Mouse (Mus musculus): ENCODE measurements around the gene Hist1h4n. TPM values are rescaled to one million over a fixed set of nuclear protein-coding genes. Genes with fewer than 3 reads are reported as not detected.
"Not testable (repeated sequence)": the region's sequence is repeated elsewhere in the genome, so short reads cannot be mapped to it uniquely, and the experiment has no call there.

Gene Hist1h4n
- total RNA-seq, 2 experiments from 2014 or later, result 5.3 to 9.1 TPM

- DNase-seq (ENCODE audit: low spot score), result not testable (repeated sequence)
Measured at GRCm38 (mm10) chr13:21797163-21797562, 34.8 kb downstream of the Hist1h4n start.

- DNase-seq (ENCODE audit: low spot score), result no peak
Measured at GRCm38 (mm10) chr13:21795584-21795983, 36.4 kb downstream of the Hist1h4n start.

GRCm38 (mm10) chr13:21790601-21791283 lies 41.3 kb downstream of the Hist1h4n start:
- DNase-seq (ENCODE audit: low spot score), result no peak

- DNase-seq (ENCODE audit: low spot score), result no peak
Measured at GRCm38 (mm10) chr13:21789925-21790324, 42.1 kb downstream of the Hist1h4n start.

- DNase-seq (ENCODE audit: low spot score), result no peak
Measured at GRCm38 (mm10) chr13:21787760-21788593, 44.0 kb downstream of the Hist1h4n start.

- peak; percentile 91 for DNase-seq (ENCODE audit: low spot score)
Measured at GRCm38 (mm10) chr13:21786899-21787629, 44.9 kb downstream of the Hist1h4n start, which contains the start of the genes Hist1h2an and Hist1h2bp. Gene Hist1h2an, minus strand, starts transcription at chr13:21787218. Gene Hist1h2bp, plus strand, starts transcription at chr13:21787461.

GRCm38 (mm10) chr13:21786189-21786898 lies 45.7 kb downstream of the Hist1h4n start:
- no peak for DNase-seq (ENCODE audit: low spot score)

GRCm38 (mm10) chr13:21784311-21784710 lies 47.7 kb downstream of the Hist1h4n start:
- DNase-seq (ENCODE audit: low spot score), result no peak

- DNase-seq (ENCODE audit: low spot score), result no peak
Measured at GRCm38 (mm10) chr13:21783734-21784161, 48.2 kb downstream of the Hist1h4n start.

- DNase-seq (ENCODE audit: low spot score), result peak; percentile 35
Measured at GRCm38 (mm10) chr13:21783255-21783617, 48.8 kb downstream of the Hist1h4n start, which contains the start of gene Hist1h3i. Gene Hist1h3i, minus strand, starts transcription at chr13:21783370.

- not testable (repeated sequence) for DNase-seq (ENCODE audit: low spot score)
Measured at GRCm38 (mm10) chr13:21782361-21783254, 49.4 kb downstream of the Hist1h4n start.

Small RNAs within 50 kb of the gene (microRNA-seq; reads per million reads assigned to microRNA genes)
- gene Gm19658 (not detected), gene Gm44346 (not detected), gene Gm44466 (not detected)

Other genes with a start within 250 kb of the Hist1h4n start
- not detected for gene Olfr1362, start 218.2 kb downstream of the Hist1h4n start, total RNA-seq (2021)
- gene Olfr11, start 189.7 kb downstream of the Hist1h4n start, total RNA-seq (2021), result not detected
- not detected for gene Olfr1361, start 168.8 kb downstream of the Hist1h4n start, total RNA-seq (2021)
- gene Olfr1360, start 154.8 kb downstream of the Hist1h4n start, total RNA-seq (2021), result not detected
- gene Olfr1359, start 134.1 kb downstream of the Hist1h4n start, total RNA-seq (2021), result not detected
- gene Hist1h2bl, start 116.1 kb downstream of the Hist1h4n start, total RNA-seq (2021), result 1 to 10 TPM; 3.4 to 3.7 TPM
- gene Hist1h2ai, start 115.8 kb downstream of the Hist1h4n start, total RNA-seq (2021), result 1 to 10 TPM in 1 of 2 experiments, not detected in 1; 1.5 TPM
- 1 to 10 TPM in 1 of 2 experiments, not detected in 1; 2.3 TPM for gene Hist1h3h, start 114.5 kb downstream of the Hist1h4n start, total RNA-seq (2021)
- not detected for gene Hist1h2bm, start 110.2 kb downstream of the Hist1h4n start, total RNA-seq (2021)
- under 1 TPM; 0.43 to 0.59 TPM for gene Hist1h4j, start 97.1 kb downstream of the Hist1h4n start, total RNA-seq (2021)
- 10 to 100 TPM; 15.2 to 22.0 TPM for gene Hist1h4k, start 81.7 kb downstream of the Hist1h4n start, total RNA-seq (2021)
- not detected for gene Hist1h2ak, start 78.4 kb downstream of the Hist1h4n start, total RNA-seq (2021)
- 1 to 10 TPM in 1 of 2 experiments, not detected in 1; 1.1 TPM for gene Hist1h2bn, start 78.1 kb downstream of the Hist1h4n start, total RNA-seq (2021)
- under 1 TPM; 0.32 to 0.52 TPM for gene Hist1h1b, start 51.6 kb downstream of the Hist1h4n start, total RNA-seq (2021)
- gene Hist1h3i, start 48.8 kb downstream of the Hist1h4n start, total RNA-seq (2021), result 10 to 100 TPM; 12.0 to 12.2 TPM
- gene Hist1h2an, start 45.0 kb downstream of the Hist1h4n start, total RNA-seq (2021), result not detected
- gene Hist1h2bp, start 44.7 kb downstream of the Hist1h4n start, total RNA-seq (2021), result not detected
- gene Hist1h2bq, start 22.0 kb downstream of the Hist1h4n start, total RNA-seq (2021), result 10 to 100 TPM; 14.4 to 17.7 TPM
- 1 to 10 TPM; 3.1 to 3.5 TPM for gene Hist1h2ao, start 21.7 kb downstream of the Hist1h4n start, total RNA-seq (2021)
- gene Hist1h4m, start 20.4 kb downstream of the Hist1h4n start, total RNA-seq (2021), result 10 to 100 TPM; 46.0 to 49.7 TPM
- not detected for gene Hist1h2ap, start 1.3 kb upstream of the Hist1h4n start, total RNA-seq (2021)
- gene Hist1h2br, start 1.5 kb upstream of the Hist1h4n start, total RNA-seq (2021), result 10 to 100 TPM; 14.3 to 17.8 TPM
- under 1 TPM; 0.48 to 0.69 TPM for gene Zfp184, start 112.9 kb upstream of the Hist1h4n start, total RNA-seq (2021)
- not detected for gene Pom121l2, start 149.0 kb upstream of the Hist1h4n start, total RNA-seq (2021)
- gene Prss16, start 177.5 kb upstream of the Hist1h4n start, total RNA-seq (2021), result not detected
- 1 to 10 TPM; 1.6 to 2.2 TPM for gene Hist1h2ah, start 203.4 kb upstream of the Hist1h4n start, total RNA-seq (2021)
- gene Hist1h2bk, start 203.7 kb upstream of the Hist1h4n start, total RNA-seq (2021), result 1 to 10 TPM; 2.1 to 3.6 TPM
- gene Hist1h4i, start 209.2 kb upstream of the Hist1h4n start, total RNA-seq (2021), result 10 to 100 TPM; 27.1 to 27.8 TPM
- gene Hist1h2ag, start 210.7 kb upstream of the Hist1h4n start, total RNA-seq (2021), result 1 to 10 TPM; 2.5 to 2.9 TPM
- 1 to 10 TPM; 2.4 to 2.7 TPM for gene Hist1h2bj, start 211.0 kb upstream of the Hist1h4n start, total RNA-seq (2021)